Mouse (Mus musculus): Measurements from ENCODE around the gene Hoxb1.

Gene Hoxb1

GRCm38 (mm10) chr11:96399923-96400322 lies 34.4 kb downstream of the Hoxb1 start:
- DNase-seq (ENCODE audit: inconsistent ontology term) = no peak

- DNase-seq (ENCODE audit: inconsistent ontology term) = no peak
These were observed 38.6 kb downstream of the Hoxb1 start for GRCm38 (mm10) chr11:96404016-96404604.

GRCm38 (mm10) chr11:96404831-96405230 lies 39.3 kb downstream of the Hoxb1 start:
- DNase-seq (ENCODE audit: inconsistent ontology term) = no peak

GRCm38 (mm10) chr11:96405541-96405940 lies 40.0 kb downstream of the Hoxb1 start:
- DNase-seq (ENCODE audit: inconsistent ontology term) = no peak

GRCm38 (mm10) chr11:96407191-96408072 lies 41.9 kb downstream of the Hoxb1 start:
- peak; percentile 69 for DNase-seq (ENCODE audit: inconsistent ontology term)

- DNase-seq (ENCODE audit: inconsistent ontology term) = peak; percentile 83
These were observed 42.9 kb downstream of the Hoxb1 start for GRCm38 (mm10) chr11:96408234-96409010.

- DNase-seq (ENCODE audit: inconsistent ontology term) = peak; percentile 24
These were observed 45.5 kb downstream of the Hoxb1 start for GRCm38 (mm10) chr11:96411019-96411418.

- DNase-seq (ENCODE audit: inconsistent ontology term) = no peak
These were observed 46.4 kb downstream of the Hoxb1 start for GRCm38 (mm10) chr11:96411934-96412333.

- DNase-seq (ENCODE audit: inconsistent ontology term) = no peak
These were observed 47.5 kb downstream of the Hoxb1 start for GRCm38 (mm10) chr11:96412941-96413491.

GRCm38 (mm10) chr11:96413527-96413926 lies 48.0 kb downstream of the Hoxb1 start:
- DNase-seq (ENCODE audit: inconsistent ontology term) = peak; percentile 98

GRCm38 (mm10) chr11:96414002-96414401 lies 48.5 kb downstream of the Hoxb1 start:
- no peak for DNase-seq (ENCODE audit: inconsistent ontology term)
